Mouse (Mus musculus) CH12.LX (cell line): ENCODE data around the gene Mtrex. TPM values are rescaled to one million over a fixed set of nuclear protein-coding genes. Genes with fewer than 3 reads are reported as not detected.

Source experiments
- DNase-seq: peaks from one replicate; pipeline ENCODE4 v3.0.0-alpha.2; 2013; ENCODE audit errors: extremely low read depth
- H3K27ac ChIP-seq: 2 replicates; pipeline ENCODE4 v1.5.1; 2012; ENCODE audit warnings: low read depth, mild to moderate bottlenecking, control low read depth, moderate library complexity; ENCODE audit not compliant: insufficient read depth
- H3K27me3 ChIP-seq: replicated peaks from 2 replicates; pipeline ENCODE3; 2012; ENCODE audit warnings: inconsistent platforms
- H3K36me3 ChIP-seq, 2 experiments: replicated peaks in 1 of 2; 2 replicates each; pipeline versions ENCODE3 to v1.6.1; 2012; ENCODE audit warnings: inconsistent platforms in 1 of 2, low read length in 1 of 2, mild to moderate bottlenecking in 1 of 2, mixed read lengths in 1 of 2, moderate library complexity in 1 of 2; ENCODE audit not compliant: control insufficient read depth in 1 of 2, insufficient read depth in 1 of 2
- H3K4me1 ChIP-seq, 2 experiments: 2 replicates each; pipeline ENCODE4 v1.6.1; 2012; ENCODE audit warnings: inconsistent platforms in 1 of 2, moderate library complexity in 1 of 2; ENCODE audit not compliant: insufficient read depth in 2 of 2, control insufficient read depth in 1 of 2
- H3K4me2 ChIP-seq: 2 replicates; pipeline ENCODE4 v1.6.1; 2012; ENCODE audit warnings: low read depth, mild to moderate bottlenecking, control low read depth; ENCODE audit not compliant: poor library complexity, insufficient read depth, severe bottlenecking
- H3K4me3 ChIP-seq, 3 experiments: fragments of 150-350 bp in 1 of 3; sonication (generic) in 1 of 3; replicated peaks in 1 of 3; 2 replicates each; pipeline versions ENCODE3 to v1.5.1; 2011 to 2012; ENCODE audit warnings: low read depth in 2 of 3, low read length in 2 of 3, mild to moderate bottlenecking in 2 of 3, moderate library complexity in 2 of 3, control low read depth in 1 of 3, improper control_type of control experiment in 1 of 3, inconsistent platforms in 1 of 3, mixed read lengths in 1 of 3; ENCODE audit not compliant: poor library complexity in 1 of 3
- H3K79me2 ChIP-seq: replicated peaks from 2 replicates; pipeline ENCODE4 v1.6.1; 2012; ENCODE audit warnings: mild to moderate bottlenecking, moderate library complexity; ENCODE audit not compliant: control insufficient read depth, poor library complexity, insufficient read depth, severe bottlenecking; ENCODE audit errors: extremely low read depth
- H3K9ac ChIP-seq: 2 replicates; pipeline ENCODE4 v1.6.1; 2012; ENCODE audit warnings: low read depth, mild to moderate bottlenecking, control low read depth, moderate library complexity; ENCODE audit not compliant: insufficient read depth
- H3K9me3 ChIP-seq: replicated peaks from 2 replicates; pipeline ENCODE3; 2012; ENCODE audit warnings: low read length, inconsistent platforms, mixed read lengths
- BHLHE40 ChIP-seq: IDR thresholded peaks from 2 replicates; pipeline ENCODE4 v1.6.1; 2011; ENCODE audit warnings: mild to moderate bottlenecking, low read depth, low read length, improper control_type of control experiment
- CHD1 ChIP-seq: IDR thresholded peaks from 2 replicates; pipeline ENCODE4 v1.6.1; 2012; ENCODE audit warnings: low read depth, low read length, improper control_type of control experiment, inconsistent platforms
- CTCF ChIP-seq, 2 experiments: IDR thresholded peaks in 1 of 2; conservative IDR thresholded peaks in 1 of 2; 2 replicates each; pipeline ENCODE4 v1.5.1; 2011 to 2012; ENCODE audit warnings: low read depth in 2 of 2, low read length in 2 of 2, improper control_type of control experiment in 1 of 2, inconsistent platforms in 1 of 2, mild to moderate bottlenecking in 1 of 2, moderate library complexity in 1 of 2
- ETS1 ChIP-seq: conservative IDR thresholded peaks from 2 replicates; pipeline ENCODE4 v1.6.1; 2012; ENCODE audit warnings: low read depth, mild to moderate bottlenecking, inconsistent platforms, low read length, improper control_type of control experiment, moderate library complexity
- GABPA ChIP-seq: IDR thresholded peaks from 2 replicates; pipeline ENCODE4 v1.6.1; 2012; ENCODE audit warnings: low read depth, low read length, improper control_type of control experiment, inconsistent platforms; ENCODE audit not compliant: insufficient replicate concordance
- KAT2A ChIP-seq: IDR thresholded peaks from 2 replicates; pipeline ENCODE4 v1.6.1; 2012; ENCODE audit warnings: low read length, improper control_type of control experiment, inconsistent platforms; ENCODE audit not compliant: insufficient replicate concordance
- MAFK ChIP-seq: IDR thresholded peaks from 2 replicates; pipeline ENCODE4 v1.6.1; 2011; ENCODE audit warnings: low read length, improper control_type of control experiment; ENCODE audit not compliant: insufficient replicate concordance
- MAX ChIP-seq: IDR thresholded peaks from 2 replicates; pipeline ENCODE4 v1.6.1; 2011; ENCODE audit warnings: low read length, improper control_type of control experiment
- MAZ ChIP-seq: IDR thresholded peaks from 2 replicates; pipeline ENCODE4 v1.6.1; 2012; ENCODE audit warnings: low read depth, mild to moderate bottlenecking, inconsistent platforms, low read length, improper control_type of control experiment, moderate library complexity
- MXI1 ChIP-seq: IDR thresholded peaks from 2 replicates; pipeline ENCODE4 v1.6.1; 2011; ENCODE audit warnings: mild to moderate bottlenecking, low read depth, low read length, improper control_type of control experiment
- NELFE ChIP-seq: IDR thresholded peaks from 2 replicates; pipeline ENCODE4 v1.6.1; 2011; ENCODE audit warnings: low read depth, low read length, improper control_type of control experiment
- PAX5 ChIP-seq: IDR thresholded peaks from 2 replicates; pipeline ENCODE4 v1.6.1; 2012; ENCODE audit warnings: low read length, inconsistent platforms, mixed read lengths
- SIN3A ChIP-seq: IDR thresholded peaks from 2 replicates; pipeline ENCODE4 v1.6.1; 2012; ENCODE audit warnings: low read length, improper control_type of control experiment, inconsistent platforms
- UBTF ChIP-seq: IDR thresholded peaks from 2 replicates; pipeline ENCODE4 v1.6.1; 2012; ENCODE audit warnings: low read depth, mild to moderate bottlenecking, inconsistent platforms, low read length, improper control_type of control experiment, moderate library complexity
- ZC3H11A ChIP-seq: IDR thresholded peaks from 2 replicates; pipeline ENCODE4 v1.6.1; 2012; ENCODE audit warnings: low read depth, mild to moderate bottlenecking, inconsistent platforms, low read length, improper control_type of control experiment
- ZKSCAN1 ChIP-seq: IDR thresholded peaks from 2 replicates; pipeline ENCODE4 v1.6.1; 2012; ENCODE audit warnings: low read depth, inconsistent platforms, low read length, improper control_type of control experiment, borderline replicate concordance
- ZMIZ1 ChIP-seq: IDR thresholded peaks from 2 replicates; pipeline ENCODE4 v1.6.1; 2012; ENCODE audit warnings: low read depth, mild to moderate bottlenecking, inconsistent platforms, low read length, improper control_type of control experiment
- ZNF384 ChIP-seq: IDR thresholded peaks from 2 replicates; pipeline ENCODE4 v1.6.1; 2012; ENCODE audit warnings: low read depth, low read length, improper control_type of control experiment, inconsistent platforms
- dilution Hi-C: fragments of 300-500 bp; cut with MboI; formaldehyde crosslinking; loops from 2 replicates; pipeline ENCODE4 v1.14.3; 2020; ENCODE audit warnings: low sequenced_read_pairs; ENCODE audit not compliant: extremely low pct_unique_long_range_greater_than_20kb, extremely low pct_ligation_motif_present
- in situ Hi-C: fragments of 300-500 bp; cut with MboI; formaldehyde crosslinking; loops from 3 replicates; pipeline ENCODE4 v1.14.3; 2019; ENCODE audit warnings: low sequenced_read_pairs, low pct_ligation_motif_present, low pct_unique_long_range_greater_than_20kb, mixed read lengths
- polyA plus RNA-seq: library from polyadenylated mRNA; unstranded; fragments of >175 nt; gene quantifications from 2 replicates; pipeline ENCODE4 v1.2.1, GENCODE M21; 2012; ENCODE audit warnings: low read depth; ENCODE audit not compliant: insufficient read length
- total RNA-seq, 2 experiments: library from RNA; depleted of rRNA; stranded (reverse); fragments of 300-350 nt in 1 of 2; fragments of >200 nt in 1 of 2; gene quantifications; 2 replicates each; pipeline ENCODE4 v1.2.3; 2012 to 2014

Gene Mtrex
- total and polyA plus RNA-seq, 3 experiments = 55.0 to 87.6 (median 63.9) TPM

DNA sequence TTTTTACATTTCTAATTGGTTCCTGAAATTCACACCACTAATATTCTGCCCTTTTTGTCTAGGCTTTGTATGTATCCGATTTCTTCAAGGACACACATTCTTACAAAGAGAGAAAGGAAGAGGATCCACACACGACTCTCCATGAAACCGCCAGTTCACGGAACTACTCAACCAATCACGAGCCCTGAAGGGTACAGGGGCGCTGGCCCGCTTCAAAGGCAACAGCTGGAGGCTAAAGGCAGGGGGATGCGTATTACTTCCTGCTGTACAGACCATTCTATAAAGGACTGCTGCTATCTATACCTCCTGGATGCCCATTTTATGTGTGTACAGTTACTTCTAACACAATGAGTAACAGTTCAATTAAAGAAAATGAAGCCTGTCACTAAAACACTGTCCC lies 59.8 kb downstream of the Mtrex start:
- dilution Hi-C loops = no loop called here
- peaks cover 70 to 96% of the 10 kb centered on the region in 2 experiments for H3K36me3 ChIP-seq

DNA sequence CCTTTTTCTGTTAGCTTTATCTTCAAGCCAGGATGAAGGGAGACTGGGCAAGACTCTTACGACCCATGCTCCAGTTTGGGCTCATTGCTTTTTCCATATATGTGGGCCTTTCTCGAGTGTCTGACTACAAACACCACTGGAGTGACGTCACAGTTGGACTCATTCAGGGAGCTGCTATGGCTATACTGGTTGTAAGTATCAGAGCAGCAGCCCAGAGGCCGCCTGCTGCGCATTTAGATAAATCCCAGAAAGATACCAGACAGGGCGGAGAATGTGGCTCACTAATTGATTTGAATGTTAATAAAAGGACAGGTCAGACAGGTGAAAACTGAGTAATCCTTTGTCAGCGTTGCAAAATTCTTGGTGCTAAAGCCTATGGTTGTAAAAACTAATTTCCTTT lies 60.4 kb downstream of the Mtrex start:
- Histone ChIP-seq H3K4me2 (no peak overlapping the region), H3K27me3 (no peaks in the 10 kb centered on the region), H3K27ac (no peak overlapping the region), H3K9ac (no peak overlapping the region), H3K4me3 (no peak overlapping the region), H3K4me1 (peaks cover 2 to 52% of the 10 kb centered on the region in 2 experiments; a peak in 3 of 4 replicates), H3K36me3 (peaks cover 64 to 96% of the 10 kb centered on the region in 2 experiments), H3K9me3 (peaks cover 5% of the 10 kb centered on the region), H3K79me2 (no peaks in the 10 kb centered on the region)
- DNase-seq = no peak
- no peak for TF ChIP-seq BHLHE40
- no peak for TF ChIP-seq MAX
- dilution Hi-C loops = no loop called here
- in situ Hi-C loops = no loop called here

More for the DNA sequence above, 59.8 kb downstream of the Mtrex start:
- H3K27ac ChIP-seq = no peak overlapping the region
- H3K9me3 ChIP-seq = peaks cover 5% of the 10 kb centered on the region
- no peak overlapping the region for H3K9ac ChIP-seq
- no peak for DNase-seq
- H3K79me2 ChIP-seq = no peaks in the 10 kb centered on the region
- no peak overlapping the region for H3K4me3 ChIP-seq
- no peaks in the 10 kb centered on the region for H3K27me3 ChIP-seq
- no peak overlapping the region for H3K4me2 ChIP-seq
- in situ Hi-C loops = no loop called here
- TF ChIP-seq GABPA = no peak
- TF ChIP-seq MXI1 = no peak
- no peak for TF ChIP-seq ZKSCAN1
- no peak for TF ChIP-seq UBTF
- TF ChIP-seq ZC3H11A = no peak
- no peak for TF ChIP-seq ETS1
- no peak for TF ChIP-seq PAX5
- TF ChIP-seq CTCF (conservative IDR thresholded peaks at IDR 0.05 in 1 of 2, IDR thresholded peaks at IDR 0.05 in 1 of 2; ENCODE audit: low read depth in 2 of 2, low read length in 2 of 2) = no peak
- no peak for TF ChIP-seq SIN3A
- no peak for TF ChIP-seq ZMIZ1
- no peak for TF ChIP-seq KAT2A
- TF ChIP-seq MAZ = no peak
- TF ChIP-seq MAFK = no peak
- no peak for TF ChIP-seq ZNF384
- TF ChIP-seq BHLHE40 = no peak
- TF ChIP-seq CHD1 = no peak
- TF ChIP-seq NELFE = no peak
- TF ChIP-seq, all 38 proteins: peak for 0
- H3K4me1 ChIP-seq = peaks cover 2 to 56% of the 10 kb centered on the region in 2 experiments; a peak in 3 of 4 replicates
